Mouse (Mus musculus) neural tube, embryonic 14.5 days (tissue): ENCODE data around the gene Sv2a. TPM values are rescaled to one million over a fixed set of nuclear protein-coding genes. Genes with fewer than 3 reads are reported as not detected.
A peak's percentile ranks its signal among the peaks of the same experiment; 100 is the strongest.

Experiments used
- ATAC-seq: fragments of 200-750 bp; cut with Nextera tagmentation; 2 replicates; pipeline ENCODE4 v1.8.0; 2017; ENCODE audit warnings: low read depth, mild to moderate bottlenecking, moderate TSS enrichment, moderate library complexity
- H3K27ac ChIP-seq: fragments of 300-500 bp; sonication (generic); 2 replicates; pipeline ENCODE4 v1.5.1; 2014; ENCODE audit warnings: low read depth, mild to moderate bottlenecking, control low read depth, low read length, moderate library complexity, mixed read lengths
- H3K27me3 ChIP-seq: fragments of 300-500 bp; sonication (generic); 2 replicates; pipeline ENCODE4 v1.6.1; 2014; ENCODE audit warnings: low read length; ENCODE audit not compliant: control insufficient read depth, insufficient read depth
- H3K36me3 ChIP-seq: fragments of 300-500 bp; sonication (generic); 2 replicates; pipeline ENCODE4 v1.6.1; 2014; ENCODE audit warnings: low read length, mixed read lengths; ENCODE audit not compliant: control insufficient read depth, insufficient read depth
- H3K4me1 ChIP-seq: fragments of 300-500 bp; sonication (generic); 2 replicates; pipeline ENCODE4 v1.6.1; 2014; ENCODE audit warnings: low read length; ENCODE audit not compliant: control insufficient read depth, insufficient read depth
- H3K4me2 ChIP-seq: fragments of 300-500 bp; sonication (generic); 2 replicates; pipeline ENCODE4 v1.6.1; 2014; ENCODE audit warnings: mild to moderate bottlenecking, low read depth, low read length, control low read depth
- H3K4me3 ChIP-seq: fragments of 300-500 bp; sonication (generic); 2 replicates; pipeline ENCODE4 v1.5.1; 2014; ENCODE audit warnings: low read depth, low read length, control low read depth, mixed read lengths
- H3K9ac ChIP-seq: fragments of 300-500 bp; sonication (generic); replicated peaks from 2 replicates; pipeline ENCODE4 v1.6.1; 2014; ENCODE audit warnings: low read depth, mild to moderate bottlenecking, control low read depth, low read length, mixed read lengths
- H3K9me3 ChIP-seq: fragments of 300-500 bp; sonication (generic); 2 replicates; pipeline ENCODE4 v1.6.1; 2016; ENCODE audit warnings: low read length; ENCODE audit not compliant: control insufficient read depth
- WGBS: fragments of 180-500 bp; shearing (Covaris S2); extraction: QIAGEN DNeasy Blood & Tissue Kit; methylation state at CpG from one replicate; pipeline ENCODE4 v1.1.7; 2014; 5-methylcytosine and 5-hydroxymethylcytosine counted together
- polyA plus RNA-seq: library from polyadenylated mRNA; unstranded; fragments of >200 nt; fragmentation: Nextera tagmentation; extraction: Ambion mirVana; gene quantifications from 2 replicates; pipeline ENCODE4 v1.2.1, GENCODE M21; 2014

The Sv2a gene
- polyA plus RNA-seq = 91.0 and 91.7 TPM in 2 replicates

DNA sequence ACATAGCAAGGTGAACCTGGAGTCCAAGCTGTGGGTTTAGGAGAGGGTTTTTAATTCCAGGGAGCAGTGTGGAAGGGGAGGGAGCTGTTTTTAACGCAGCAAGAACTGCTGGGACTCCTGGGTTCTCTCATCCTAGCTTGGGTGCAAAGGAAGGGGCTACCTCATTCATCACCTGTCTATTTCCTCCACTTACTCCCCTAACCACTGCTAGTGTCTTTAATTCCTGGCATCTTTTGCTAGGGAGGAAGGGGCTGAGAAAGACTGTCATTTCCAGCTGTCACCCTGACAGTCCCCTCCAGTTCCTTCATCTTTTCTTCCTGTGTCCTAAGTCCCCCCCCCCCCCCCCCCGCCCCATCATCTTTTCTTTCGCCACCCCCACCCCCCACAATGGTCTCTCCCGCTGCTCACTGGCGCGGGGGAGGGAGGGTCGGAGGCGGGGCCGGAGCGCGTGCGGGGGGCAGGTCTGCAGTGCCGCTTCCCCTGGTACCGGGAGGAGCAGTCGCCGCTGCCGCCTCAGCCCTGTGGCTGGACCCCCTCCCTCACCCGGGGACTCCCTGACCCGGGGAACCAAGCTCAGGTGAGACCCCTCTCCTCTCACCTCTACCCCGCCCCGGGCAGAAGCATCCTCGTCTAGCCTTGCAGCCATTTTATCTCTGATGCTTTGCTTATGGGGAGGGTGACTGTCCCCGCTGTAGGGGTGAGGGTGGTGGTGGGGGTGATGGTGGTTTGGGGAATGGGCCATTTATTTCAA, at the start of gene Sv2a:
Sv2a (plus strand) TSS at position 425 of the 751 bp plus-strand sequence.
- Histone ChIP-seq H3K4me1 (peaks cover 17% of the 10 kb centered on the region), H3K36me3 (peaks cover 17% of the 10 kb centered on the region), H3K4me2 (peak within 1 kb of the TSS; percentile 74), H3K9me3 (no peaks in the 10 kb centered on the region), H3K4me3 (peak within 1 kb of the TSS; percentile 58), H3K27ac (peak within 1 kb of the TSS; percentile 77), H3K27me3 (no peaks in the 10 kb centered on the region), H3K9ac (peak within 1 kb of the TSS; percentile 83)
- peak; percentile 73 for ATAC-seq
- 0% methylated on average over 17 of the region's 23 CpGs for WGBS

DNA sequence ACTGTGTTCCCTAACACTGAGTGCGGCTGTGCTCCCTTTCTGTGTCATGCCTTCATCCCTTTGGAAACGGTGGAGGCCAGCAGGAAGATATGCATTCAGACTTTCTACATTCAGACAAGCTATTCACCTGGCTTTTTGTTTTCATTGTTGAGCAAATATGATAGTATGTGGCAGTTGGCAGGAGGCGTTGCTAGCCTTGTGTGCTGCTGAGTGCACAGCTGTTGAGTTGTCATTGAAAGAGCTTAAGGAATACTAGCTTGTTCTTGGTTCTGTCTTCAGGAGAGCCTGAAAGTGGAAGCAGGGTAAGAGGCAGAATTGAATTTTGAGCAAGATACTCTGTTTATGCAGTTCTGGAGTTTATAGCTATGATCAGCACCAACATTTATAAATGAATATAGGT, 48.5 kb upstream of the Sv2a start:
- no peak overlapping the region for H3K9ac ChIP-seq
- H3K27me3 ChIP-seq = no peaks in the 10 kb centered on the region
- H3K4me3 ChIP-seq = no peak overlapping the region
- no peaks in the 10 kb centered on the region for H3K36me3 ChIP-seq
- no peak overlapping the region for H3K27ac ChIP-seq
- H3K4me1 ChIP-seq = no peaks in the 10 kb centered on the region
- H3K4me2 ChIP-seq = no peak overlapping the region
- ATAC-seq = no peak
- H3K9me3 ChIP-seq = no peaks in the 10 kb centered on the region
- 83% methylated on average over 3 of the region's 3 CpGs for WGBS

DNA sequence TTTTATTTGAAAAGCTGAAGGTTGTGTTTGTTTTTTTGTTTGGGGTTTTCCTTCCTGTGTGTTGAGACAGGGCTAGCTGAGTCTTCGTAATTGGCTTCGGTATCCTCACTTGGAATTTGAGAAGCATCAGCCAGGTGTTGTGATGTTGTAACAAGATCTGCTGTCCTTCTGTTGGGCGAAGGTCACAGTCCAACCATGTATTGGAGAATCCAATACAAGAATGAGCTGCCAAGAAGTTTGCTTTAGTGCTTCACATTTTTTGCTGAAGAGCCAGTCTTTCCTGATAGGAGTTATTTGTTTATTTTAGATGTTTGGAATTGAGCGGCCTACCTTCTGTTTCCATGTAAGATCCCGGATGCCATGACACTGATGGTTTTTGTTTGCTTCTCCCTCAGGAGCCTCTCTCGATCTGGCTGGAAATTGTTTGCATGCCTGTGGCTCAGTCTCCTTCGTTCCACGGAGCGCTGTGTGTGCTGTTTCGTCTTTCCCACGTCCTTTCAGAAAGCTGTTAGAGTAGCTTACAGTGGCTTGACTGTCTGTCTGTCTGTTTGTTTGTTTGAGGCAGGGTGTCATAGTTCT, 47.5 kb upstream of the Sv2a start:
- Histone ChIP-seq H3K4me2 (no peak overlapping the region), H3K4me3 (no peak overlapping the region), H3K27me3 (no peaks in the 10 kb centered on the region), H3K27ac (no peak overlapping the region), H3K9me3 (no peaks in the 10 kb centered on the region), H3K9ac (no peak overlapping the region), H3K4me1 (no peaks in the 10 kb centered on the region), H3K36me3 (no peaks in the 10 kb centered on the region)
- WGBS = 81% methylated on average over 11 of the region's 11 CpGs
- no peak for ATAC-seq

DNA sequence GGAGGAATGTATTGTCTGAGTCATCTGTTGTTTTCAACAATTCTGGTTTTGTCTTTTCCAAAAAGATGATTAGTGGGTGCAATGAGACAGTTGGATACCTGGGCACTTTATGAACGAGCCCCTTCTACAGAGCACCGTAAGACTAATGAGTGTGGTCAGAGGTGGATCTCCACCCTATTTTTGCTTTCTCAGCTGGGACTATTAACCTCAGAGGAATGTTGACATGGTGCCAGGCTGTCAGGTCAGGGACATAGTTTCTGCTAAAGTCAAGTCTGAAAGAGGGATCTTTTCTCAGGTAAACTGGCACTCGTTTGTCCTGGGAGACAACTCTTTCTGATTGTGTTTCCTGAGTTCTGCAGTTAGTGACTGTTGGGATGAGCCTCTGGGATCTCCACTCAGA, 45.9 kb upstream of the Sv2a start:
- H3K9me3 ChIP-seq = no peaks in the 10 kb centered on the region
- H3K9ac ChIP-seq = no peak overlapping the region
- WGBS = 87% methylated on average over 3 of the region's 3 CpGs
- no peaks in the 10 kb centered on the region for H3K36me3 ChIP-seq
- no peaks in the 10 kb centered on the region for H3K27me3 ChIP-seq
- H3K4me3 ChIP-seq = no peak overlapping the region
- H3K4me2 ChIP-seq = no peak overlapping the region
- no peak for ATAC-seq
- H3K4me1 ChIP-seq = no peaks in the 10 kb centered on the region
- no peak overlapping the region for H3K27ac ChIP-seq

DNA sequence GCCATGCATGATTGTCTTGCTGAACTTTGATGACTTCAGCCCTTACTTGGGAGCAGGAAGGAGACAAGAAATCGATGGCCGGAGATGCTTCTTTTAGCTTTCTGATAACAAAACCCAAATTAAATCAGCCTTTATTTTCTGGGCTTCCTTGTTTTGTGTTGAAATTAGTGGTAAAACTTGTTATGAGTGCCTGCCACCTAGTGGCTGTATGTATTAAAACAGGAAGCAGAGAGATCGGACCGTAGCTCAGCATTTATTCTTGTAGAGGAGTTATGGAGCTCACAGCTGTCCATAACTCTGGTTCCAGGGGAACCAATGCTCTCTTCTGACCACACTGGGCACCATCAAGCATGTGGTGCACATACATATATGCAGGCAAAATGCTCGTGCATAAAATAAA, 33.0 kb upstream of the Sv2a start:
- Histone ChIP-seq H3K4me1 (no peaks in the 10 kb centered on the region), H3K27me3 (no peaks in the 10 kb centered on the region), H3K4me3 (no peak overlapping the region), H3K36me3 (0 out of 2 replicates have a peak, but pooled peaks cover 4% of the 10 kb centered on the region), H3K9me3 (no peaks in the 10 kb centered on the region), H3K27ac (no peak overlapping the region), H3K4me2 (no peak overlapping the region), H3K9ac (no peak overlapping the region)
- ATAC-seq = no peak
- 21% methylated on average over 5 of the region's 5 CpGs for WGBS

DNA sequence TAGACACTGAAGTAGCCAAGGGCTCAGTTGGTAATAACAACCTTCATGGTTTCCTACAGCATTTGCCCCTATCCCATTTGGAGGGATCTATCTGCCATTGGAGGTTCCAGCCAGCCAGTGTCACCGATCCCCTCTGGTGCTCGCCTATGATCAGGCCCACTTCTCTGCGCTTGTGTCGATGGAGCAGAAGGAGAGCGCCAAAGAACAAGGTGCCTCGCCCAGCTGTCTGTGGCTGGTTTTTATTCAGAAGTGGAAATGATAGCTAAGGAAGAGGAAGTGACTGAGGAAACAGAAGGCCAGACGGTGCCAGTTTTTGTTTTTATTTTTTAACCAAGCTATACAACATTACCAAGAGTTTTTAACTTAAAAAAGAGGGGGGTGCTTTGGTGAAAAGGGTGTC, 29.1 kb upstream of the Sv2a start:
- peaks cover 24% of the 10 kb centered on the region for H3K36me3 ChIP-seq
- no peak overlapping the region for H3K4me3 ChIP-seq
- 90% methylated on average over 7 of the region's 7 CpGs for WGBS
- H3K9ac ChIP-seq = no peak overlapping the region
- H3K4me1 ChIP-seq = no peaks in the 10 kb centered on the region
- no peak overlapping the region for H3K27ac ChIP-seq
- no peaks in the 10 kb centered on the region for H3K27me3 ChIP-seq
- no peak for ATAC-seq
- H3K4me2 ChIP-seq = no peak overlapping the region
- no peaks in the 10 kb centered on the region for H3K9me3 ChIP-seq

DNA sequence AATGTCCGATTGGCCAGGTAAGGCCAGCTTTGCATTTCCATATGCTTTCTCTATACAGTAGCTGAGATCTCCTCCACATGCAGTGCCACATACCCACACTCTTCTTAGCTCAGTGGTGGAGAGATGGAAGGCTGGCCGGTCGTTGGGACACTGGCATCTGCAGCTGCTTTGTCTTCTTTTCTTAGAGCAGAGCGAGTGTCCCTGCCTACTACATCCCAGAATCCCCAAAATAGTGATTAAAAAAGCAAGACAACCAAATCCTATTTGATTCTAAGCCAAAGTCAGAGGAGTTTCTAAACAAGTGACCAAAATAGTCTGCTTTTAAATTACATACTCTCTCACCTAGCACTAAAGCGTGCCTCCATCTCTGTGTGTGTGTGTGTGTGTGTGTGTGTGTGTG, 28.3 kb upstream of the Sv2a start:
- Histone ChIP-seq H3K9me3 (no peaks in the 10 kb centered on the region), H3K4me2 (no peak overlapping the region), H3K27ac (no peak overlapping the region), H3K36me3 (peaks cover 24% of the 10 kb centered on the region), H3K4me3 (no peak overlapping the region), H3K27me3 (no peaks in the 10 kb centered on the region), H3K4me1 (no peaks in the 10 kb centered on the region), H3K9ac (no peak overlapping the region)
- no peak for ATAC-seq
- WGBS = 96% methylated on average over 5 of the region's 5 CpGs

DNA sequence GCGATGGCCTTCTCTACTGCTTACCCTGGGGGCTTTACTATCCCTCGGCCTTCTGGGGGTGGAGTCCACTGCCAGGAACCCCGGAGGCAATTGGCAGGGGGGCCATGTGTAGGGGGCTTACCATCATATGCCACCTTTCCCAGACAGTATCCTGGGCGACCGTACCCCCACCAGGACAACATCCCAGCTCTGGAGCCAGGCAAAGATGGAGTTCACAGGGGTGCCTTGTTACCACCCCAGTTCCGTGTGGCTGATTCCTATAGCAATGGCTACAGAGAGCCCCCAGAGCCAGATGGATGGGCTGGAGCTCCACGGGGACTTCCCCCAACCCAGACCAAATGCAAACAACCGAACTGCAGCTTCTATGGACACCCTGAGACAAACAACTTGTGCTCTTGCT, 25.4 kb upstream of the Sv2a start:
- H3K9me3 ChIP-seq = no peaks in the 10 kb centered on the region
- H3K27ac ChIP-seq = no peak overlapping the region
- 90% methylated on average over 8 of the region's 8 CpGs for WGBS
- H3K4me2 ChIP-seq = no peak overlapping the region
- ATAC-seq = no peak
- peaks cover 24% of the 10 kb centered on the region for H3K36me3 ChIP-seq
- no peaks in the 10 kb centered on the region for H3K27me3 ChIP-seq
- H3K9ac ChIP-seq = no peak overlapping the region
- peaks cover under 1% of the 10 kb centered on the region; the same call in 1 of the 2 replicates for H3K4me1 ChIP-seq
- H3K4me3 ChIP-seq = no peak overlapping the region

DNA sequence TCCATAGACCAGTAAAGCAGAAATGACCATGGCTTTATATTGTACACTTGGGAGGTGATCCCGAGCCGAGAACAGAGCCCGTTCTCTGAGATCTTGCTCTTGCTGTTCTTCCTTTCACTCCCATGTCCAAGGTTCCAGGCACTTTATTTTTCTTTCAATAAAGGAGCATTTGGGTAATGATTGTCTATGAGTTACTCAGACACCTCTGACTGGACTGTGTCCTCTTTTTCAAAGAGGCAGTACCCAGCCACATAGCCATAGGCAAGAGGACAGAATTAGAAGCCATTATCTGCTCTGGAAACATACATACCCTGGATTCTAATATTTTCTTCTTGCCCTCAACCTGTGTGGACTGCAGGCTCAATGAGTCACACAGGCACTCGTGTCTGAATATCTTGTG, 21.1 kb upstream of the Sv2a start:
- Histone ChIP-seq H3K27ac (no peak overlapping the region), H3K9ac (no peak overlapping the region)

More for the DNA sequence above, 21.1 kb upstream of the Sv2a start:
- ATAC-seq = no peak
- no peaks in the 10 kb centered on the region for H3K9me3 ChIP-seq
- H3K36me3 ChIP-seq = peaks cover 7% of the 10 kb centered on the region
- H3K27me3 ChIP-seq = no peaks in the 10 kb centered on the region
- 80% methylated on average over 4 of the region's 4 CpGs for WGBS
- H3K4me2 ChIP-seq = no peak overlapping the region
- no peak overlapping the region for H3K4me3 ChIP-seq
- H3K4me1 ChIP-seq = peaks cover 8% of the 10 kb centered on the region; the same call in 1 of the 2 replicates
